Mouse (Mus musculus) heart, postnatal 25 days (tissue): Measurements from ENCODE around the gene Tmem129. TPM values are rescaled to one million over a fixed set of nuclear protein-coding genes. Genes with fewer than 3 reads are reported as not detected.
A peak's percentile ranks its signal among the peaks of the same experiment; 100 is the strongest.

Source experiments
- DNase-seq: peaks from one replicate; pipeline ENCODE4 v3.0.0; 2022; ENCODE audit warnings: low spot score
- intact Hi-C: fragments of 180-260 bp; cut with DNase I; formaldehyde crosslinking; loops from one replicate; pipeline ENCODE4 v1.15.1; 2025
- total RNA-seq, 2 experiments: library from RNA; stranded (reverse); gene quantifications; 2 replicates each; pipeline ENCODE4 v1.2.3; 2021

Gene Tmem129
- total RNA-seq: 10 to 100 TPM; 19.8 to 20.2 TPM

- DNase-seq: peak; percentile 97
- intact Hi-C loops: loop anchor here (2.0 to 10.0 kb wide), 2 partner anchors 125 to 277 kb away; partner anchors contain the start of genes Letm1 and Nelfa
These were observed at the start of gene Tmem129, which contains the start of gene Tacc3 for GRCm38 (mm10) chr5:33657787-33658663. Gene Tmem129, minus strand, starts transcription at chr5:33658416. Gene Tacc3, plus strand, starts transcription at chr5:33658128.

GRCm38 (mm10) chr5:33707163-33707562 is 48.9 kb upstream of the Tmem129 start:
- no peak for DNase-seq
- intact Hi-C loops: no loop called here

- intact Hi-C loops: no loop called here
- no peak for DNase-seq
These were observed 48.1 kb upstream of the Tmem129 start for GRCm38 (mm10) chr5:33706350-33706629.

GRCm38 (mm10) chr5:33705612-33706349 is 47.6 kb upstream of the Tmem129 start:
- DNase-seq: no peak
- intact Hi-C loops: no loop called here

GRCm38 (mm10) chr5:33704945-33705611 is 46.9 kb upstream of the Tmem129 start:
- intact Hi-C loops: no loop called here
- no peak for DNase-seq

GRCm38 (mm10) chr5:33703999-33704398 is 45.8 kb upstream of the Tmem129 start:
- intact Hi-C loops: no loop called here
- DNase-seq: no peak

GRCm38 (mm10) chr5:33701832-33702231 is 43.6 kb upstream of the Tmem129 start:
- intact Hi-C loops: no loop called here
- DNase-seq: no peak

- intact Hi-C loops: no loop called here
- DNase-seq: no peak
These were observed 41.8 kb upstream of the Tmem129 start for GRCm38 (mm10) chr5:33700010-33700409.

- intact Hi-C loops: no loop called here
These were observed 40.5 kb upstream of the Tmem129 start for GRCm38 (mm10) chr5:33698669-33699068.

GRCm38 (mm10) chr5:33697947-33698512 is 39.8 kb upstream of the Tmem129 start:
- DNase-seq: no peak
- intact Hi-C loops: no loop called here

More at GRCm38 (mm10) chr5:33698669-33699068, 40.5 kb upstream of the Tmem129 start:
- DNase-seq: no peak

- intact Hi-C loops: no loop called here
- no peak for DNase-seq
These were observed 39.3 kb upstream of the Tmem129 start for GRCm38 (mm10) chr5:33697534-33697933.

GRCm38 (mm10) chr5:33696430-33696829 is 38.2 kb upstream of the Tmem129 start:
- no peak for DNase-seq
- intact Hi-C loops: no loop called here

GRCm38 (mm10) chr5:33695718-33696121 is 37.5 kb upstream of the Tmem129 start:
- no peak for DNase-seq
- intact Hi-C loops: loop anchor here (2.0 kb wide), 1 partner anchor 25 kb away; the partner anchor contains the start of gene Fgfr3

GRCm38 (mm10) chr5:33694848-33695717 is 36.9 kb upstream of the Tmem129 start:
- intact Hi-C loops: loop anchor here (2.0 kb wide), 1 partner anchor 26 kb away; the partner anchor contains the start of gene Fgfr3
- peak; percentile 21 for DNase-seq

GRCm38 (mm10) chr5:33694461-33694847 is 36.2 kb upstream of the Tmem129 start:
- intact Hi-C loops: loop anchor here (2.0 kb wide), 1 partner anchor 26 kb away; the partner anchor contains the start of gene Fgfr3
- no peak for DNase-seq

- no peak for DNase-seq
- intact Hi-C loops: no loop called here
These were observed 34.2 kb upstream of the Tmem129 start for GRCm38 (mm10) chr5:33692393-33692792.

- intact Hi-C loops: no loop called here
- peak; percentile 75 for DNase-seq
These were observed 31.8 kb upstream of the Tmem129 start for GRCm38 (mm10) chr5:33689852-33690645.

GRCm38 (mm10) chr5:33689221-33689844 is 31.1 kb upstream of the Tmem129 start:
- peak; percentile 31 for DNase-seq
- intact Hi-C loops: no loop called here
